Mouse (Mus musculus) G1E (cell line): ENCODE measurements around the gene Cnot3.

Source experiments
- CTCF ChIP-seq: IDR thresholded peaks from 2 replicates; pipeline ENCODE4 v1.5.1; 2012; ENCODE audit warnings: low read depth, low read length, inconsistent platforms, mixed read lengths
- GATA1 ChIP-seq: IDR thresholded peaks from 2 replicates; pipeline ENCODE4 v1.6.1; 2012; ENCODE audit warnings: borderline replicate concordance, low read length, inconsistent platforms, mixed read lengths
- TAL1 ChIP-seq: conservative IDR thresholded peaks from 2 replicates; pipeline ENCODE4 v1.6.1; 2012; ENCODE audit warnings: low read depth, low read length, inconsistent platforms, mixed read lengths

DNA sequence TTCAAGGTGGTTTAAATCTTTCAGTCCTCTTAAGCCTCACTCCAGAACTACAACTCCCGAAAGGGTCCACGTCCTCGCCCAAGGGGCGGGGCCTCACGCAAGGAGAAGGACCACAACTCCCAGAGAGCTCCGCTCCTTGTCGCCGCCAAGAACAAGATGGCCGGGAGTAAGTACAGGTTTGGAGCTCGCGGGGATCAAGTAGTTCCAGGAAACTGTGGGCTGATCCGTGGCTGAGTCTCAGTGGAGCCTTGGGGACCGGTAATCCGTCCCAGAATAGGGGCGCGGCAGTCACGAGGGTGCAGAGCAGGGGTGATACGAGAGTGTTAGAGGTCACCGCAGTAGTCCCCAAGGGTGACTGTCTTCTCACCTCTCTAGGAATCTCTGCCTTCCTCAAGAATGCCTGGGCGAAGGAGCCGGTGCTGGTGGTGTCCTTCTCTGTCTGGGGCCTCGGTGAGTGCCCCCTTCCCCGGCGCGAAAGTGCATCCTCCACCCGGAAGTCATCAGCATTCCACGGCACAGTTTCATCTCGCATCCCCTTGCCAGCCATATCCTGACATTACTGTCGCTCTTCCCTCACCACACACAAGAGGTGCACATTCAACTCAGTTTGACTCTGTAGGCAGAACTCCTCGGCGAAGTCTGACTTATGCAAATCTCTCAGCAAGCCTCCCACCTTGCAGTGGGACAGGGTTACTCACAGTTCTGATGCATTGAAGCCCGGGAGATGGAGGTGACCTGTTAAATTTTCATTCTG, 27.6 kb upstream of the Cnot3 start, which contains the start of gene Ndufa3:
- TF ChIP-seq CTCF = no peak
- no peak for TF ChIP-seq GATA1
- TF ChIP-seq TAL1 = no peak
